Mouse (Mus musculus) layer of hippocampus, adult 9-10 months (tissue): ENCODE data around the gene Galnt2.
A peak's percentile ranks its signal among the peaks of the same experiment; 100 is the strongest.

Experiments
- DNase-seq: peaks from one replicate; pipeline ENCODE4 v3.0.0; 2022; ENCODE audit warnings: low spot score

Galnt2 gene

DNA sequence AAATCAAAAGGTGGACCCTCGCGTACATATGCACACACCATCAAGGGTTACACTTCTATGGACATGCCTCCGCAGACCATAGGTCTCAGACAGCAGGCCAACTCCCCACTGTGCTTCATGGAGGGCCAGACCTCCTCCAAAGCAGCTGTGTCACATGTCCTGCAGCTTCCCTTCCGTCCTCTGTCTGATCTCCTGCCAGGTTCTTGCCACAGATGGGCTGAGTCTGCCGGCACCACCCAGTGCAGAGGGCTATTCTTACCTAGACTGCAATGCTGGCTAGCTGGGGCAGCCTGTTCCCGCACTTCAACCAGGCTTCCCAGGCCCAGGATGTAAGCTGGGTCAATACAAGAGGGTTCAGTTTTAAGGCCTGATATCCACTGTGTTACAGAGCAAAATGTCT, 144.0 kb downstream of the Galnt2 start:
- no peak for DNase-seq

DNA sequence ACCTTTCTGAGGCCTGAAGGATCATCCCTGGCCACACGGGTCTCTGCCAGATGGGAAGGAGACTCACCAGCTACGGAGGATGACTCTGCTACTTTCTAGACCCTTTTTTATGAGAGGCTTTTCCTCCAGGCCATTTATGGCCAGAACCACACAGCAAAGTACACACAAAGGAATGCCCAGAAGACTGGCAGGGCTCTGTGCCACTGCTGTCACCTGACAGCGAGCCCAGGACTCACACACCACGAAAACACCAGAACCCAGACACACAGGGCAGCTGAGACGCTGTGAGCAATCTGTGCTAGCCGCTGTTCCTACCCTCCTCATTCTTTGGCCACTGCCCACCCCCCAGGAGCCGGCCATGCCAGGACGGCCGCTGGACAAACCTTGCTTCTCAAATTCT, 144.5 kb downstream of the Galnt2 start:
- no peak for DNase-seq

DNA sequence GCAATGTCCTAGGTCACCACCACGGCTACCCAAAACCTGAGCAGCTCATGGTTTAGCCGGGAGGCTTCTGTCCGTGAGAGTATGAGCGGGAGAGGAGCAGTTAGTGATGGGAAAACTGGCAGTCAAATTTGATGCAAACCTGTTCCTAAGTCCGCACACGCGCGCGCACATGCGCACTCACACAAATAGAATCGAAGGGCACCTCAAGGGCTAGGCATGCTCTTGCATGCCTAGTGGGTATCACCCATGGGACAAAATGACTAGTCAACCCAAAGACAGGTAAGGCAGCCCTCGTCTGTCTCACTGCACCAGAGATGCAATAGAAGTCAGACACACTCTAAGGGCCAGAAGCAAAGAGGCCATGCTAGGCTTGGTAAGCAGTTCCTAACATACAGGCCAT, 145.2 kb downstream of the Galnt2 start:
- no peak for DNase-seq

DNA sequence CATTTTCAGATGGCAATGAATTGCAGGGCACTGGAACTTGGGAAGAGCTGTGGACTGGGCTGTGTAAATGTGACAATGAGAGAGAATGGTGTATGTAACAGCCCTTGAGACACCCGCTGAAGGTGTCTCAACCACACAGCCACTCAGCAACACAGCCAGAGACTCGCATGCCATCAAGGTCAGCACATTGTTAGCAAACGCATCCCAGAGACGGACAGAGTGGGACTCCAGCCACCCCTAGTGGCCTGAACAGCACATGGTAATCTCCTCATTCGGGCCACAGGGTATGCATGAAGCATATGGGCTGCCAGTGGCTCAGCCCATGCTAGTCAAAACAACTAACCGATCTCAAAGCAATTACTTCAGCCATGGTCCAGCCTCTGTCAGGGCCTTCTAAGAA, 148.1 kb downstream of the Galnt2 start:
- DNase-seq, result no peak

DNA sequence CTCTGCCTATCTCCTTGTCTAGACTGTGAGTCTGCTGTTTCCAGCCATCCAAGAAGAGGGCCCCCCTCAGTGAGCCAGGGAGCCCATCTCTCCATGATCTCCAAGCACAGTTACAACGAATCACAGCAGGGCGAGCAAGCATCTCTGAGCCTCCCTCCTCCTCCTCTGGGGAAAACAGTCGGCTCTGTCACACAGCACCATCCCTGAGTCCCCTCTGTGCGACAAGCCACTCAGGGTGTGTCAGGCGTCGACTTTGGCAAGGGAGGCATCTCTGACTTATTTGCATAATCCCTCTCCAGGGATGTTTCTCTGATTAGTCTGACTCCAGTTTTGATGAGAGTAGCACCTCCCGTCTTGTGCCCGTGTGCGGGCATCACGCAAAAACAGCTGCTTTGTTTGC, 151.0 kb downstream of the Galnt2 start:
- no peak for DNase-seq

DNA sequence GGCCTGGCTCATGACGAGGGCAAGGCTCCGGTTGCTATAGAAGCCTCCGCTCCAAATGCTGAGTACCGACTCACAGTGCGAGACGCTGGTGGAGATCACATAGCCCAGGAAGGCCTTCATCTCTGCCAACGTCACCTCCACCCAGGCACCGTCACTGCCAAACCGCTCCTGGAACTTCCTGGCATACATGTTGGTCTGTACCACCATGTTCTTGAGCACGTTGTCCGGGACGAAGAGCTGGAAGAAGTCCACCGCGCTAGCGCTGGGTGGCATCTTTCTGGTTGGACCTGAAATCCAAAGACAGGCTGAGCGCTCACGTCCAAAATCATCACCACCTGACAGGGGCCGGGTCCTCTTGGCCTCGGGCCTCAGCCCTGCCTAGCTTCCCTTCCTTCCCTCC, 153.1 kb downstream of the Galnt2 start:
- DNase-seq, result no peak

DNA sequence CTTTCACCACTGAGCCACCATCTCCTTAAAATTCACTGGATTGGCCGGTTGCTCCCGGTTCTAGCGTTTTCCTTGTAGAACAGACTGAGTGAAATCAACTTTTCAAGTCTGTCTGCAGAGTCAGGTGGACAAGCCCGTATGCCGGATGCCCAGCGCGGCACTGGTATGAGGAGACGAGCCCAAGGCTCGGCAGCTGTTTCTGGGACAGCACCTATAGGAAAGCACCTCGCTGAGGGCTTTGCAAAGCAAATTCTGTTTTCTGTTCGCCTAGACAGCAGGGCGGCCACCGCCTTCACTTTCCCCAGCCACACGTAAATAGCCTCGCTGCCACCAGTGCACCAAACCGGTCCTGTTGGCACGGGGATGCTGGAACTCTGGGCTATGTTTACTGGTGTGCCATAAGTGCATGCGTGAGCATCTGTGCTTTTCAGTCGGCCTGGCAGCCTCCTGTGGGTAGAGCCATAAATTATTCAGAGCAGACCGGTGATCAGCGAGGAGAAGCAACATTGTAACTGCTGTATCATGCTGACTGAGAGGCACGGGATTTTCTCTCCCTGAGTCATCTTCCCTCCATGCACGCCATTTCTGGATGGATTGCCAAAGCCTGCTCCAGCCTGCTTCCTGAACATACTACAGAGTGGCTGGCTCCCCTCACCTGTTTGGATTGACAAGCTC, 155.2 kb downstream of the Galnt2 start:
- peak; percentile 65 for DNase-seq

DNA sequence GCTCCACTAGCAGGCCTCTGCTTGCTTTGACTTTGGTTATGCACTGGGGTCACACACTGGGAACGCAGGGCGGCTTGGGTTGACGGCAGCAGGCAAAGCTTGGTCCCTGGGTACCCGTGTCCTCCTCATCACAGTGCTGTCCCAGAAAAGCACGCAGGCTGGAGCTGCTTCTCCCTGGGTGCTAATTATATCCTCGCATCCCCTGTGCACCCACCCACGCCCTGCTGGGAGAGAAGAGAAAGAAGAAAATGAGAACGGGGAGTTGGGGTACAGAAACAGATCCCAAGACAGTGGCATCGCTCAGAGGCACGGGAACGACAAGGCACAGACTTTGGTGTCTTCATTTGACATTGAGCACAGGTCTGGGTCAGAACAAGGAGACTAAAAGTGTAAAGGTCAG, 158.3 kb downstream of the Galnt2 start:
- DNase-seq, result no peak

DNA sequence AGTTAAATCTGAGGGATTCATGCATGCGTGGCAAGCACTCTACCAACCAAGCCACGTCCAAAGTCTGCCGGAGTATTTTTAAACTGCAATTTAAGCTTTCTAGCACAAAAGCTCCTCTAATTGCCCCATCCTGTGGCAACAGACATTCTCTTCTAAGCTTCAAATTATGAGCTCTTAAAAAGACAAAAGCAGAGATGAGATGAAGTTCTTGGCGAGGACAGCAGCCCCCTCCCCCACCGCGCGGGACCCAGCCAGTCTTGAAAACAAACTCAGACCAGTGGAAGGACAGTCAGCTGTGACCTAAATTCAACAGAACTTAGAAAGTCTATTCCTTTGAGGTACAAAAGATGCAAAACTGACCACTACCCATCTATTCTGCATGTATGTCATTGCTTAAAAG, 160.0 kb downstream of the Galnt2 start:
- DNase-seq, result no peak

DNA sequence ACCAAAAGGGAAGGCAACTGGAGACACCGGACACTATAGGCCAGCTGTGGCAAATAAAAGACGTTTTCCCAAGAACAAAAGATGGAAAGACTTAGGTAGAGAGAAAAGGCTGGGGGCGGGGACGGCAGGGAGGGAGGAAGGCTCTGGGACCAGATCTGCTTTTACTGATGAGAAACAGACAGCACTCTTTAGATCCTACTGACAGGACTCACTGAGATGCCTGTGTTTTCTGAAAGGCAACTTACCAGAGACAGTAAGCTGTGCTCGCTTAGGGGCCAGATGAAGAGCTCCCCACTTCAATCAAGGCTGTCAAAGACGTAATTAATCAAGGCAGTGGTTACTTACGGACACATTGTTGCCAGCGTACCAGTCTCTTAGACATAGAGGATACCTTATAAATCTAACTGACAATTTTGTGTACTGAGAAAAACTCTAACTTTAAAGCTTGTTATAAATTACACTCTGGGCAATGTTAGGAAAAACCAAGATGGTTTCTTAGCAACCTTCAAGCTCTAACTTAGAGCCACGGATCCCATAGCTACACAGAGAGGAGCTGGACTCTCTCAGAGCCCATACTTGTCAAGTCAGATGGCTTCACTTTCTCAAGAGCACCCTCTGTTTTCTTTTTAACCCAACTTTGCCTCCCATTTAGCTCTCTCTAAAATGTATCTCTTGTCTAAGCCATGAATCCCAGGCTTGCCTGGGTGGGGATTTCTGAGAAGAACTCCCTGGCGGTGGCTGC, 161.3 kb downstream of the Galnt2 start:
- DNase-seq, result no peak

DNA sequence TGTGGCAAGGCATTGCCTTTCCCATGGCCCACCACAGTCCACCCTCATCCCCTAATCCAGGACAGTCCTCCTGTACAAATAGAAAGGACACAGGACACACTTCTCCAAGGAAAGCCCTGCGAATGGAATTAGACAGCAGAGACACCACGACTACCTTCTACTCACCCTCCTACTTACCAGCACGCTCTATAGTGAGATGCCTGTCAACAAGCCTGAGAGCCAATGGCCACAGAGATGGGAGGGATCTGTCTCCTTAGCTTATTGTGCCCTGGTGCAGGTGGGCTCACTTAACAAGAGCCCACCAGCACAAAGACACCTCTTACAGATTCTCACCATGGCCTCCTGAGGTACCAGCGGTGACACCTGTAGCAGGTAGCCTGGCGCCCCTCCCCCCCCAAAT, 161.8 kb downstream of the Galnt2 start:
- no peak for DNase-seq

DNA sequence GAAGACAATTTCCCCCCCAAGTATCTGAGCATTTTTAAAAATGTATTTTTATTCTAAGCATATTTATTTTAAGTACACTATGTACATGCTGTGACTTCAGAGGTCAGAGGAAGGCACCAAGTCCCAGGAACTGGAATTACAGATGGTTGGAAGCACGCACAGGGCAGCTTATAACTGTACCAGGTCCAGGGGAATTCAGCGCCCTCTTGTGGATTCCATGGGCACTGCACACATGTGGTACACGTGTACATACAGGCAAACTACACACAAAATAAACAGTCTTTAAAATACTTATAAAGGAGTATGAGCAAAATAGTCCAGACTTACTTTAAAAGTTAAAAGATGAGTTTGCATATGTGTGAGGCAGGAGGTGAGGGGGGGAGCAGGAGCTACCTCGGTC, 162.7 kb downstream of the Galnt2 start:
- no peak for DNase-seq

DNA sequence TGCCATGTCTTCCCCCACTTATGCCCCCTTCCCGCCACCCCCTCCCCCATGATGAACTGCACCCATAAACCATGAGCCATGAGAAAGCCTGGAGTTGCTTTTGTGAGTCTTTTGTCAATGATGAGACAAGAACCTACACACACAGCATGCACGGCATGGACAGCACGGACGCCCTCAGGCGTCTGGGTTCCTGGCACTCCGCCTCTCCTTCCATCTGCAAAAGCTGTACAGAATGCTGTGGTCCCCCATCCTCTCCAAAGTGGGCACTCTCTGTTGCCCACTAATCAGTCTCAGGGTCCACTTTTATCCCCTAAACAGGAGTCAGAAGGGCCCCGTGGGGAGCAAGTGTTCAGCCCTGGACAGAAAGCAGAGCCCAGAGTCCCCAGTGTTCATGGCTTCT, 163.8 kb downstream of the Galnt2 start:
- no peak for DNase-seq
